Mouse (Mus musculus) kidney, adult 18-20 months (tissue): ENCODE results near the gene Epb41l4b.

Experiments
- DNase-seq: peaks from one replicate; pipeline ENCODE4 v3.0.0; 2021

Gene Epb41l4b

DNA sequence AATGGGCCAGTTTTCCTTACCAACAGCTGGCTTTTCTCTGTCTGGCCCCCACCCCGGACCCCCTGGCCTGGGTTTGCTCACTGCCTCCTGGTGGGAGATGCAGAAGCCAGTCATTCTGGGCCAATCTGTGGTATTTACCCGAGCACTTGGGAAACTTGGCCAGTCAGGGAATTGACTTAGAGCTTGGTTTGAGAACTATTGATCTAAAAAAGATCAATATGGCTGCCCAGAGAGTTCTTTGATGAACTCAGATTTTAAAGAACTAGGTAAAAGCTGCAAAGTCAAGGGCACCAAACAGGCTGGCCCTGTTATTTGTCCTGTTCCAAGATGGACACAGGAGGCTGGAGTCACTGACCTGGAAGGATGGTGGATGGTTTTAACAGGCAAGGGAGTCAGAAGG lies 84.6 kb downstream of the Epb41l4b start:
- DNase-seq, result no peak

DNA sequence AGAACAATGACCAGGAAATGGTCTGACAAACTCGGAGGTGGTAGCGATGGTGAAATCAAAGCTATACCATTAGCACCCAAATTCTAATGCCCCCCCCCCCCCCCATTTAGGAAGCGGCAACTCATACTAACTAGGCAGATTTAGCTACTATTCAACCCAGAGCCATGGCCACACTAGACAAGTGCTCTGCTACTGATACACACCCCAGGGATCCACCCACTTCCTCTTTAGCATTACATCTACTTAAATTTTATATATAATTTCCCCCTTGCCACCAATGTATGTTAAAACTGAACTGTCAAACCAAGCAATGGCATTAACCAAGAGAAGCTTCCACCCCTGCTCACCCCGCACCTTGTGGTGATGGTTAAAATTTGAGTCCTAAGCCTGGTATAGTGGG lies 85.6 kb downstream of the Epb41l4b start:
- DNase-seq, result no peak

DNA sequence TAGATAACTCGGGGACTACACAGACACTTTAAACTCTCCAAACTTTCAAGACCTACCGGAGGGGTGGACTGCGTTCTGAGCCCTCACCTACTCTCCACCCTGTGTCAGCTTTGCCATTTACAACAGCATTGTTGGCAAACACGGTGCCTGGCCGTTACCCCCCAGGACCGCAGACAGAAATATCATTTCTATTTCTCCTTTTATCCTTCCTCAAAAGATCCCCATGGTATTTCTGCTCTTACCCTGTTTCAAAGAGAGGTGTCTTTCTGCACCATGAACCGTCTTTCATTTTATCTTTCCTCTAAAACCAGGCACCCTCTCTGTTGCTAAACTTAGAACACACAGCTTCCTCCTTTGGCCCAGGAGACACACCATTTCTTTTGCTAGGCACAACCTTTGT lies 87.6 kb downstream of the Epb41l4b start:
- no peak for DNase-seq

DNA sequence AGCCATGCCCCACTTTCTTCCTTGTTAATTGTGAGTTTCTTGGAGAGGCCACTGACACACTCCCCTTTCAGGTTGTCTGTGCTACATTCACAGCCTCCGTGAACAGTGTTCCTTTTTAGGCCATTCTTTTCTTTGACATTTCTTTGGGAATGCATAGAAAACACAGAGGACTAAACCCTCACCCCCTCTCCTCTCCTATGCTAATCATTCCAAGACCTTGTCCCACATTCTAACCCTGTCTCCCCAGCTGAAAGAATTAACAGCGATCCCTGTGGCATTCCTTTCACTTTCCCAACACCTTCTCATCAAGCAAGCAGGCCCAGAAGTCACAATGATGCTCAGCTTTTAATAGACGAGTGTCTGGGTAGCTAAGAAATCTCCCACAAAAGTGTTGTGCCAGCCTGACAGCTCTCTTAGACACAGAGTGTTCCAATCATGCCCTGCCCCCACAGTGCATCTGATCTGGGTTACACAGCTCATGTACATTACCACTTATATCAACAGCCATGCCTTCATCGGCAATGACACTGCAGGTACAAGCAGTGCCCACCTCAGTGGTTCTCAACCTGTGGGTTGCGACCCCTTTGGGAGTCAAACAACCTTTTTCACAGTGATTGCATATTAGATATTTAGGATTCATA lies 93.8 kb downstream of the Epb41l4b start:
- no peak for DNase-seq

DNA sequence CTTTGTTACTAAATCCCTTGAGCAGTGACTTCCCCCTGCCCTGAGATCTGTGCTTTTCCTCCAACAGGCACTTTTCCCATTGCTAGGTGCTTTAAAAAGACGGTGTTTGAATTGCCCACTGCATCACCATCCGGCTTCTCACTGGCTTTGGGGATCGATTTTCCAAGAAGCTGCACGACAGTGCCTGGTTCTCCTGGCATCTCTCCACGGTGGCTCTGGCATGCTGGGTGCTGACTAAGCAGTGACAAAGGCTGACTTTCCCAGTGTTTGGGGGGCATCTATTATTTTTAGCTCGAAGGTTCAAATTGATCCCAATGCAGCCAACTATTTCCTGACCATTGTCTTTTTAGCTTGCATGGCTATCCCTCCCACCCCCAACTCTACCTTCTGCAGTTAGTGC lies 94.7 kb downstream of the Epb41l4b start:
- DNase-seq, result no peak

DNA sequence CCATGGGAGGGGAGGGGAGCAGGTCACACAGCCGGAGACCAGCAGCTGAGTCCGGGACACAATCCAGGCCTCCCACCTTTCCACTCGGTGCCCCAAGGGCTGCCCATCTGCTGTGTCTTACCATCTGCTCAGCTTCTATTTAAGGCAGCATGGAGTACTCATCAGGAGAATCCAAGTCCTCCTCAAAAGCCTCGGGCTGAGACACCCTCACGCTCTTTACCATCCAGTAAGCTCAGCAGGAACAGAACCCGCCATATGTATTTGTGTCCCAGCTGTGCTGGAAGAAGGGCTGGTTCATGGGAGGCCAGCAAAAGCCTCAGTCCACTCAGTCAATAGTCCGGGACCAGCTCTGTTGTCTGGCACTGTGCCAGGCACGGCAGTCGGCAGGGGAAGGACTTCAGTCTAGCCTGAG lies 97.1 kb downstream of the Epb41l4b start:
- no peak for DNase-seq

DNA sequence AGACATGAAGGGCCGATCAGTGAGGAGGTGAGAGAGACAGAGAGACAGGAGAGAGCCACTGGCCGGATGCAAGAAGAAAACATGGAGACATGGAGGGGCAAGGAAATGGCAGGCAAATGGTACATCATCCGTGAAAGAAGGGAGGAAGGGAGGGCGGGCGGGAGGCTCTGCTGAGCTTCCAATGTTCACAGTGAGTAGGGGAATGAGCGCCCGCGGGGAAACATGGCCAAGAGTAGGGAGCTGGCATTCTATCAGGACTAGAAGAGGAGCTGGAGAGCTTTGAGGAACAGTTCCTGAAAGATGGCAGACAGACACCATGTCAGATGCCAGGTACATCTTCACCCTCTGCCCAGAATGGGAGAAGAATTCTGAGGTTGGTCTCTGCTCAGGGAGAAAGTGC lies 99.6 kb downstream of the Epb41l4b start:
- no peak for DNase-seq

DNA sequence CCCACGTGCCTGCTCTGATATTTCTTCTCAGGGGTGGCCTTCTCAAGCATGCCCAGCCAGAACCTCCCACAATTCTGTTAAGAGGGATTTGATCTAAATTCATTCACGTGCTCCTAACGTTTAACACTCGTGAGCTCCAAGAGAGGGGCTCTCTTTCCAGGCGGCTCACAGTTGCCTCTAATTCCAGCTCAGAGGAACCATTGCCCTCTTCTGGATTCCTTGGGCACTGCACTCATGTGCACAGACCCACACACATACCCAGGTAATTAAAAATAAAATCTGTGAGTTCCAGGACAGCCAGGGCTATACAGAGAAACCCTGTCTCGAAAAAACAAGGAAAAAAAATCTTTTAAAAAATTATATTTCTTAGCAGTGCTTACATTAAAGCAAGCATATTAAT lies 101.6 kb downstream of the Epb41l4b start:
- DNase-seq, result no peak

DNA sequence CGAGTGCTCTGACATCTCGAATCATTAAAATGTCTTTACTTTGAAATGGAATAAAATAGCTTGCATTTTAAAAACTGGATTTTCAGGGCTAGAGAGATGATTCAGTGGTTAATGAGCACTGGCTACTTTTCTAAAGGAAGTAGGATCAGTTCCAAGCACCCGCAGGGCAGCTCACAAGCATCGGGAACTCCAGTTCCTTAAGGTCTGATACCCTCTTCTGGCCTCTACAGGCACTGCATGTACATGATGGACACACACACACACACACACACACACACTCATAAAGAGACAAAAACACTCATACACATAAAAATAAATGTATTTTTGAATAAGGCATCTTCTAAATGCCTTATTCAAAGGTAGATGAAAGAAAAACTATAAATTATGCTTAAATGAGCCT lies 102.0 kb downstream of the Epb41l4b start:
- no peak for DNase-seq

DNA sequence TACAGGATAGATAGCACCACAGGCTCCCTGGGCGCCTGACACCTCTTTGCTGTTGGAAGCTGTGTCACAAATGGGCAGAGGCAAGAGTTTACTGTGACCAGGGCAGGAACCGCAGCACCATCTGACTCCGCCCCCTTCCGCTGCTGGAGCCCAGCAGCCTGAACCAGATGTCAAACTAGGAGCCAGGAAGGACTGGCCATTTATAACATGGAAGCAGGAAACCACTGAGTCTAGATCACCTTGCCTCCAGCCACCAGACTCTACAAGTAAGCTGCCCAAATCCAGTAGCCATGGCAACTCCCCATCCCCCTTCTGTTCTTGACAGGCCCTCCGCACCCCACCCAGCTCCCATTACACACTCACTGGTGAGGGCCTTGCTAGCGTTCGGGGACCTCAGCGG lies 102.8 kb downstream of the Epb41l4b start:
- no peak for DNase-seq

DNA sequence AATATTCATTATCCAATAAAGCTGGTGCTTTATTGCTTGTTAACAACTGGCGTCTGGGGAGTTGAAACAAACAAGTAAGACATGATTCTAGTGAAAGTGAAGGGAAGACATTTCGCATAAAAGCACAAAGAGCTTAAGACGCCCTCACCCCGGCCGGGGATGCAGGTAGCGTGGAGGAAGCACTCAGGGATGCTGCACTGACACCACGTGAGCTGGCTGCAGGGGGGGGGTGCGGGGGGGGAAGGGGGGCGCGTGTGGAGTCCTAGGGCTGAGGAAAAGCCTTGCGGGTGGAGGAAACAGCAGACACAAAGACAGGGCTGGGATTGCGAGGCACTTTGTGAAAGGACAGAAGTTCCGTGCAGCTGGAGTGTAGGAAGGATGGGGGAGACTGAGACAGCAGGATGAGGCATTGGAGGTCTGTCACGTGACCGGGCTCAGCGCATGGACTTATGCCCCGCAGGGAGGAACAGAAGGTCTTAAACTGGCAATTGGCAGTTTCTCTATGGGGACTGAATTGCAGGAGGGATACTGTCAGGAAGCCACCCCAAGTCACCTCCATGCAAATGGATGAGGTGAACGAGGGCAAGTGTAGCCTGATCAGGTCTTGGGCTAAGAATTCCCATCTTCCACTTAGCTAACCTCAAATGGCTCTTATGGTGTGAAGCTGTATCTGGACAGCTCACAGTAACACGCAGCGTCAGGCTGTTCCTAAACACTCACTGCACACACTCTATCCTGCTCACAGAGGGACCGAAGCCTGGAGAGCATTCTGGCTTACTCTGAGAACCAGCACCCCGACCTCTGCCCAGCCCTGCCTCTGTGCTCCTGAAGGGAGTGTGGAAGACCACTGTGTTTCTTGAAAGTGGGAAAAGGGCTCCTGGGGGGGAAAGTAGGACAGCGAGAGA lies 103.9 kb downstream of the Epb41l4b start:
- no peak for DNase-seq

DNA sequence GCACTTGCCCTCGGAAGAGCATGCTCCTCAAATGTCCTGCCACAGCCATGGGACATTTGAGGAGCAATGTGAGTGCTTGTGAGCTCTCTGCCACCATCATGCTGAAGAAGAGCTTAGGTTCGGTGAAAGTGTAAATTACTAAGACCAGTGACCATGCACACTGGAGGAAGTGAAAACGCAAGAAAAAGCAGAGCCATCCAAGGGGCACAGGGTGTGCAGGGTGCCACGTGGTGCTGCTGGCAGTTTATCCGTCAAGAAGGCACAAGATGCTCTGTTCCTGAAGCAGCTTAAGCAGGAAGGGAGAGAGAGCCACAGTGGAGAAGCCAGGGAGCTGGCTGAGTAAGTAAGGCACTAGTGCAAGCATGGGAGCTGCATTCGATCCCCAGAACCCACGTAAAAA lies 105.7 kb downstream of the Epb41l4b start:
- DNase-seq, result no peak

DNA sequence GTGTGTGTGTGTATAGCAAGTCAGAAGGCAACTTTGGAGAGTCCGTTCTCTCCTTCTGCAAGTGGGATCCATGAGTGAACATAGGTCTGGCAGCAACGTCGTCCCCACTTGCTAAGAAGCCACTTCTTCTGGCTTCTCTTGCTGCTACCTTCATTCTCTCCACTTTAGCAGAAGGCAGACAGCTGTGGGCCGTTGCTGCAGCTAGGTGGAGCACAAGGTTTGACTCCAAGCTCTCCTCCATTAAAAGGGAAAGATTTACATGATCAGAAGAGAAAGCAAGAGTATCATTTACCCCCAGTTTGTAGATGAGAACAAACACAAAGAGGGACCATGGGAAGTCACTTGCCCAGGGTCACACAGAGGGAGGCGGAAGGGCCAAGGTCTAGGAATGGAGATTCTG lies 109.1 kb downstream of the Epb41l4b start:
- no peak for DNase-seq

DNA sequence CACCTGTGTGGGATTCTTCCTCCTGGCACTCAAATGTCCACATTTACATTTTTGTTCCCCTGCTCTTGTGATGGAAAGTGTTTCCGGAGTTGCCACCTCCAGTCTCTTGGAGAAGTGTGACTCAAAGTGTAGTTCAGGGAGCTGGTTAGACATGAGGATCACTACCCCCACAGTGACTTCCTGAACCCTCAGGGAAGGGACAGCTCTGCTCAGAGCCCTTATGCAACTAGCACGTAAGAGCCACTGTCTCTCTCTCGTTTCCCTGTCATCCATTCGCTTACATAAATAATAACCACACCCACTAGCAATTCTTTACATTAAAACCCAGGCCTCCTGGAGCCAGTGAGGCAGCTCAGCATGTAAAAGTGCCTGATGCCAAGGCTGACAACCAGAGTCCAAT lies 111.8 kb downstream of the Epb41l4b start:
- DNase-seq, result no peak

DNA sequence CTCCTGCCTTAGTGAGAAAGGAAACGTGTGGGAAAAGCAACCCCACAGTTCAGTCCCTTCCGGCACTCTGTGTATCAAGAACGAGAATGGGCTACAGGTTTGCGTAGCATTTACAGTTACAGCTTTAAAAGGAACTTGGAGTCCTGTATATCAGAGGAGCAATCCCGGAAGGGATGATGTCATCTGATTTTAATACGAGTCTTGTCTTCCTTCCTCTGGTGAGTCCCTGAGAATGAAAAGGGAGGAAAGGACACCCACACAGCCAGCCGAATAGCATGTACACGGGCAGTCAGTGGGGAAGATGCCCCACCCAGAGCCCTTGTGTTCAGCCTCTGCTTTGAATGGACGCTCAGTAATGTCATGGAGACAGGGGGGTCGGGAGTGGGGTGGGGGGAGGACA lies 115.3 kb downstream of the Epb41l4b start:
- no peak for DNase-seq

DNA sequence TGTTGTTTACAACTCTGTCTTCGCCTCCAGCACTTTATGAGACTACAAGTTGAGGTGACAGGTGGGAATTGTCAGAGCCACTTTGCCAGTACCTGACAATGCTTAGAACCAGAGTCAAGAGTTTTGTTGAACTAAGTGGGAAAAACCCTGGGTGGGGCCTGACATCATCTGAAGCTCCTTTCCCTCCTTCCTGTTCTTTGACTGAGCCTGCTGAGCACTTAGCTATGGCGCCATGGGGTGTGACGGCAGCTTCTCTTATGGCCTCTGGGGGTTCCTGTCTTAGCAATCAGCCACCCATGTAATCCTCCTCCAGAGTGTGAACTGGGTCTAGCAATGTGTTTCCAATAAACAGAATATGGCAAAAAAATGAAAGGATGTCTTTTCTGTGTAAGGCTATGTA lies 119.7 kb downstream of the Epb41l4b start:
- DNase-seq, result no peak

DNA sequence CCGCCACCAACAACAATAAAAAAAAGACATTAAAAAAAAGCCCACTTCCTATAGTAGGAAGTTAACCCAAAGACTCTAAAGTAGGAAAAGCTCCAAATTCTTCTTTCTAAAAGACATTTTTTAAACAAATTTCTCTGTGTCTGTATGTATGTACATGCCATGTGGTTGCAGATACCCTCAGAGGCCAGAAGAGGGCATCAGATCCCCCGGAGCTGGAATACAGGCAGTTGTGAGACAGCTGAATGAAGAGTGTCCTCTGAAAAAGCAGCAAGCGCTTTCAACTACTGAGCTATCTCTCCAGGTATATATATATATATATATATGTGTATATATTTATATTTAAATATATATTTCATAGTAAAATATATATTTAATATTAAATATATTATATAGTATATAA lies 121.9 kb downstream of the Epb41l4b start:
- no peak for DNase-seq

DNA sequence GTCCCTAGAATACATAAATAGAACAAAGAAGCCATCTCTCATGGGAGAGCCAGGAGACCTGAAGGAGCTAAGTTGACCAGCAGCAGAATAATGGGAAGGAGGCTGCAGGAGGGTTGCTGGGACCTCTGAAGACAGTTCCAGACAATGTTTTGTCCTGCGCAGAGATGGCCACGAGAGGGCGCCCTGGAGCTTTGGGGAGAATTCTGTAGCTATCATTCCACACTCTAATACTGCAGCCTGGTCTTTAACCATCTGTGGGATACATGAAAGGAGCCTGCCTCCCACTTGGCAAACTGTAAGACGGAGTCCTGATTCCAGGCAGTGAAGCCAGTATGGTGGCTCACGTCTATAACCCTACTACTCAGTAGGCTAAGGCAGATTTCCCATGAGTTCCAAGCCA lies 126.0 kb downstream of the Epb41l4b start:
- DNase-seq, result peak; percentile 71

DNA sequence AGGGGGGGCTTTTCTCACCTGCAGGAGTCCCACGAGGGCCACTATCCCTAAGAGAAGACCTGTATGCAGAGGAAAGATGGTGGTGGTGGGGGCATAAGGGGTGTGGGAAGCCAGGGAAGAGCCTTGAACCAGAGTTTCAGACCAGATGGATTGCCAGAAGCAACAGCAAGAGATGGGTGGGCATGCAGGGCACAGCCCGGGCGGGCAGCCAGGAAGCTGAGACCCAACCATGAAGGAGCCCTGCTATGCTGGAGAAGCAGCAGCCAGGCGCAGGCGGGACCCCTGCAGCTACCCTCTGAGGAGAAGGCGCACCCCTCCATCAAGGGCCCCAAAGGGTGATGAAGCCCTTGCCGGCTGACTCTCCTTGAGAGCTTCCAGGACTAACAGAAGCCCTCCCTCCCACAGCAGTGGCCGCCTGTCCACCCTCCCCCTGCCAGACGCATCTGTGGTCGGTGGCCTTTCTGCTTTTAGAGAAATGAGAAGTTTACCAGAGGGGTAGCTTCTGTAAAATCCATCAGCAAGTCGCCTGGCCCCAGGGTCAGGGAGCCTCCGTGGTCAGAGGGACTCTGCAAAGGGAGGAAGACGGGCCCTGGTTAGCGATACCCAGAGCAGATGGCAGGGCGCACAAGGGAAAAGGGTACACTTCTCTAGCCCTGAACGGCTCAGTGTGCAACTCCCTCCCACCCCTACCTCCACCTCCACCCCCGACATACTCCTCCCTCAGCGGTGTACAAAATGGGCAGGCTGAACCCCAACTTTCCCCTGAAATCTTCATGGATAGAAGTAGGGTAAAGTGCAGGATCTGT lies 126.7 kb downstream of the Epb41l4b start:
- DNase-seq, result no peak

DNA sequence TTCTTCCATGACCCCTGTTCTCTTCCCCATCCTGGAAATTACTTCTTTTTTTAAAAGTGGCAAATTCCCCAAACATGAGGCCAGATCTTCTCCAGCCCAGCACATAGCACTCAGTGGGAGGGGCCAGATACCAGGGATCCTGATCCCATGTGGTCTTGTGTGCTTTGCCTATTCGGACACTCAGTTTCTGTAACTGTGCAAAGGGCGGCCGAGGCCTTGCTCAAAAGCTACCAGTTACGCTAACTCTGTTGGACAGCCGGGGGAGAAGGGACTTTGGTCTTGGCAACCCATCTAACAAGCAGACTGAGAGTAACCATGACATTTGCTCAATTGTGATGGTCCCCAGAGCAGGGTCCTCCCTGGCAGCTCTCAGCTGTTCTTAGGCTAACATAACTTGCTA lies 128.2 kb downstream of the Epb41l4b start:
- DNase-seq, result no peak

DNA sequence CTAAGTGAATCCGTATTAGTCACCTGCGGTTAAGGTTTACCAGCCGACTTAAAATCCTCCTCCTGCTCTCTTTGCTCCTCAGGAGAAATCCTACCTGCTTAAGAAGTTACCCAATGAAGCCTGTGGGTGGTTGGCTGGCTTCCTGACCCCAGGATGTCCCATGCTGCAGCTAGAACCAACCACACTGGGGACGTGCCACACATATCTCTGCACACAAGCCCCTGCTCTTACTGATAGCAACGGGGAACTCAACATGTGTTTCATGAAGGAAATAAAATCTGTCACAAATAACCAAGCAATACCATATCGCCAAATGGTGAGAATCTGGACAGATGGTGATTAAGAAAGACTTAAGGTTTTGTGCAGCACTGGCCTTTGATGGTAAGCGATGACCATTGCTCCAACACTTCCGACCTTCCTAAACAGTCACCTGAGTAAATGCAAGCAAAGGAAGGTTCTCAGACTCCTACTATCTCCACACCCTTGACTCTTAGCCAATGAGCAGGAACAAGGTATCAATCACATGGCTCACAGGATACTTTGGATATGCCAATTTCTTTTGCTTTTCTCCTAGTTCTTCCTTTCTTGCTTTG lies 131.7 kb downstream of the Epb41l4b start:
- no peak for DNase-seq

DNA sequence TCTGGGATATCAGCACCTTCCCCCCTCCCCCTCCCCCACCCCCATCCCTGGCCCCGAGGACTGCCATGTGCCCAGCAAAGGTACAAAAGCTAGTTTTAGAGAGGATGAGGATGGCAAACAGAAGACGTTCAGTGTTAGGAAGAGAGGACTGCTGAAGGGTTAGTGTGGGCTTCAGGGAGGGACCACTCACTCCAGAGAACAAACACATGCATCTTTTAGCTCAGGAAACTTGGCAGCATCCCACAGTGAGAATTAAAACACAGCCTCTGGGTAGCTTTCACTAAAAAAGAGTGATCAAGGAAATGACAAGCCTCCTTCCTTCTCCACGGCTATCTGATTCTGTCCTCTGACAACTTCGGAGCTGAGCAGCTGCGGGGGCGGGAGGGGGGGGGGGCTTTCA lies 132.3 kb downstream of the Epb41l4b start:
- no peak for DNase-seq

DNA sequence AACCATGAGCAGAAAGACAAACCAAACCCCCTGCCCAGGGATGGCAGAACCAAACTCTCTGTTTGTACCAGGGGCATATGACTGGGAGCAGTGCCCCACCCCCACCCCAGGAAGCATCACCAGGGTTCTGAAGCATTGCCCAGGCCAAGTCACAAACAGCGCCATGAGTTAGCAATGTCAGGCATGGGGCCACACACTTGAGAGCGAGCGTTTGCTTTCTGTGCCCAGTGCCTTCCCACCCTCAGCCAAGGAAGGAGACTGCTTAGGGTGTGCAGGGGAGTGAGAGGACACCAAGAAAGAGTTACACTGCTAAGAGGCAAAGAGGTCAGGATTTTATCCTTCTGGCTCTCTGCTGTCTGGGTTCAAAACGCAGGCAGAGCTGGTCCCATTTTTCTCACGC lies 132.8 kb downstream of the Epb41l4b start:
- DNase-seq, result no peak
